24 mouse cellular contexts compared by ENCODE assay signal in the genomic region with DNA sequence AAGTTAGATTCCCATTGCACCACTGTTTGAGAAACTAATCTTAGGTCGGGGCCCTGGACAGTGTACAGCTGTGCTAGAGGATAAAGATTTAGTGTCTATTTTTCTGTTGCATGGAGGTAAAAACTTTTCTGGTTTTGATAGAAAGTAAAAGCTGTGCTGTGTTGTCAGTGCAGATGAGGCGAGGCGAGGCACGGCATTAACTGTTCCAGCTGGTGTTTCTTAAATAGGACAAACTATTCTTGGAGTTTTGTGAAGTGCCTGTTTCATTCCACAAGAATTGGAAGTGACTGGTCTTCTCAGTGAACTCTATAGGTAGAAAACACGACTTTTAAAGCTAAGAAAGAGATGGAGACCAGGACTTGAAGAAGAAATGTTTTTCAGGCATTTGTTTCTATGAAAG.
DNase-seq lines count a peak whose midpoint lies in the region; ATAC-seq and TF ChIP-seq lines count a peak whose summit lies in the region.
"Had no signal": no experiment of that assay in that cellular context is flagged by ENCODE, and none has a peak within 500 bp of the region (broad histone marks: within the 10 kb centered on the region; RNA-seq: fewer than 3 reads in every experiment).

No protein-coding gene starts in this region.

- no peak overlapping the region for H3K9ac ChIP-seq in heart, embryonic 12.5 days
- no peak overlapping the region for H3K9ac ChIP-seq in kidney, postnatal 0 days (ENCODE audit: low read depth, low read length)
- no peak overlapping the region for H3K9ac ChIP-seq in embryonic facial prominence, embryonic 14.5 days (ENCODE audit: low read depth, low read length)
- H3K9ac ChIP-seq: embryonic facial prominence, embryonic 13.5 days; forebrain, embryonic 13.5 days; hindbrain, embryonic 13.5 days; intestine, embryonic 15.5 days had no signal

- H3K36me3 ChIP-seq in heart, embryonic 12.5 days: no peaks in the 10 kb centered on the region
- no peaks in the 10 kb centered on the region for H3K36me3 ChIP-seq in kidney, postnatal 0 days (ENCODE audit: insufficient read depth, low read length)
- no peaks in the 10 kb centered on the region for H3K36me3 ChIP-seq in embryonic facial prominence, embryonic 14.5 days (ENCODE audit: control insufficient read depth, insufficient read depth, low read length)
- H3K36me3 ChIP-seq: embryonic facial prominence, embryonic 13.5 days; forebrain, embryonic 10.5 days; heart, embryonic 10.5 days; hindbrain, embryonic 10.5 days; hindbrain, embryonic 13.5 days; intestine, embryonic 15.5 days had no signal

- no peaks in the 10 kb centered on the region for H3K4me1 ChIP-seq in heart, embryonic 12.5 days (replicated peaks)
- H3K4me1 ChIP-seq in kidney, postnatal 0 days (replicated peaks; ENCODE audit: insufficient read depth, low read length): no peaks in the 10 kb centered on the region
- no peaks in the 10 kb centered on the region for H3K4me1 ChIP-seq in embryonic facial prominence, embryonic 14.5 days (ENCODE audit: control insufficient read depth, insufficient read depth, low read length)
- H3K4me1 ChIP-seq: embryonic facial prominence, embryonic 13.5 days; forebrain, embryonic 10.5 days; forebrain, embryonic 13.5 days; heart, embryonic 10.5 days; hindbrain, embryonic 10.5 days; hindbrain, embryonic 13.5 days; intestine, embryonic 15.5 days had no signal

- no peak overlapping the region for H3K4me2 ChIP-seq in heart, embryonic 12.5 days
- no peak overlapping the region for H3K4me2 ChIP-seq in kidney, postnatal 0 days (ENCODE audit: low read length)
- no peak overlapping the region for H3K4me2 ChIP-seq in embryonic facial prominence, embryonic 14.5 days (ENCODE audit: low read depth, low read length)
- H3K4me2 ChIP-seq: embryonic facial prominence, embryonic 13.5 days; forebrain, embryonic 13.5 days; hindbrain, embryonic 13.5 days; intestine, embryonic 15.5 days had no signal

- WGBS in heart, embryonic 12.5 days: 50% methylated on average over 5 of the region's 5 CpGs
- 57% methylated on average over 5 of the region's 5 CpGs for WGBS in kidney, postnatal 0 days
- 42% methylated on average over 5 of the region's 5 CpGs for WGBS in embryonic facial prominence, embryonic 14.5 days

- no peak for ATAC-seq in heart, embryonic 12.5 days (ENCODE audit: insufficient number of reproducible peaks, low FRiP score)
- no peak for ATAC-seq in kidney, postnatal 0 days (replicated peaks; ENCODE audit: low FRiP score, low read depth)
- ATAC-seq in embryonic facial prominence, embryonic 14.5 days (ENCODE audit: low read depth): no peak
- ATAC-seq: CD4-positive, CD25-positive, alpha-beta regulatory T cell, adult 4 months; forebrain, embryonic 13.5 days; forebrain, embryonic 16.5 days; hindbrain, embryonic 16.5 days; intestine, embryonic 15.5 days had no signal

- DNase-seq in heart, adult 11 months: peak; percentile 80
- peak; percentile 8 for DNase-seq in kidney, postnatal 0 days (ENCODE audit: low spot score)
- DNase-seq in kidney, adult 9 months: no peak
- DNase-seq in brain, adult 2 months (ENCODE audit: low read depth, low spot score): peak; percentile 62
- DNase-seq in embryonic facial prominence, embryonic 14.5 days (ENCODE audit: low spot score): peak; percentile 11
- DNase-seq: adrenal gland, adult 2 months; adrenal gland, postnatal 25 days; cerebellum, adult 18-20 months; cerebellum, adult 9-10 months; cerebellum, postnatal 14 days; gastrocnemius, postnatal 25 days; heart, postnatal 36 days; kidney, adult 11 months had no signal

- no peaks in the 10 kb centered on the region for H3K27me3 ChIP-seq in heart, embryonic 12.5 days (replicated peaks)
- no peaks in the 10 kb centered on the region for H3K27me3 ChIP-seq in kidney, postnatal 0 days (ENCODE audit: insufficient read depth, low read length)
- H3K27me3 ChIP-seq in embryonic facial prominence, embryonic 14.5 days (replicated peaks; ENCODE audit: control insufficient read depth, insufficient read depth, low read length): no peaks in the 10 kb centered on the region
- H3K27me3 ChIP-seq: embryonic facial prominence, embryonic 13.5 days; forebrain, embryonic 13.5 days; hindbrain, embryonic 13.5 days; intestine, embryonic 15.5 days had no signal

- TF ChIP-seq CTCF in kidney, postnatal 0 days (IDR thresholded peaks at IDR 0.05; ENCODE audit: low read depth): no peak

- no peaks in the 10 kb centered on the region for H3K9me3 ChIP-seq in heart, embryonic 12.5 days (replicated peaks)
- H3K9me3 ChIP-seq in kidney, postnatal 0 days (replicated peaks; ENCODE audit: low read length): no peaks in the 10 kb centered on the region
- H3K9me3 ChIP-seq in embryonic facial prominence, embryonic 14.5 days (ENCODE audit: control insufficient read depth, low read length): no peaks in the 10 kb centered on the region
- H3K9me3 ChIP-seq: embryonic facial prominence, embryonic 13.5 days; forebrain, embryonic 10.5 days; forebrain, embryonic 13.5 days; heart, embryonic 10.5 days; hindbrain, embryonic 10.5 days; hindbrain, embryonic 13.5 days; intestine, embryonic 15.5 days had no signal

- H3K27ac ChIP-seq in heart, embryonic 12.5 days (ENCODE audit: poor library complexity, severe bottlenecking): no peak overlapping the region
- H3K27ac ChIP-seq in kidney, postnatal 0 days: no peak overlapping the region
- H3K27ac ChIP-seq in embryonic facial prominence, embryonic 14.5 days (replicated peaks; ENCODE audit: low read depth, low read length): no peak overlapping the region
- H3K27ac ChIP-seq: embryonic facial prominence, embryonic 13.5 days; forebrain, embryonic 10.5 days; forebrain, embryonic 13.5 days; heart, embryonic 10.5 days; hindbrain, embryonic 10.5 days; hindbrain, embryonic 13.5 days; intestine, embryonic 15.5 days had no signal

- H3K4me3 ChIP-seq in heart, embryonic 12.5 days: no peak overlapping the region
- H3K4me3 ChIP-seq in kidney, postnatal 0 days (replicated peaks; ENCODE audit: low read depth, low read length): no peak overlapping the region
- no peak overlapping the region for H3K4me3 ChIP-seq in embryonic facial prominence, embryonic 14.5 days (ENCODE audit: low read depth, low read length)
- H3K4me3 ChIP-seq: embryonic facial prominence, embryonic 13.5 days; forebrain, embryonic 10.5 days; forebrain, embryonic 13.5 days; heart, embryonic 10.5 days; hindbrain, embryonic 10.5 days; hindbrain, embryonic 13.5 days; intestine, embryonic 15.5 days had no signal
